Mouse (Mus musculus) ZHBTc4 (cell line): Measurements from ENCODE around the gene Vldlr.

Experiments used
- DNase-seq: peaks from one replicate; pipeline ENCODE4 v3.0.0-alpha.2; 2011; ENCODE audit warnings: low read depth, low spot score

The Vldlr gene

DNA sequence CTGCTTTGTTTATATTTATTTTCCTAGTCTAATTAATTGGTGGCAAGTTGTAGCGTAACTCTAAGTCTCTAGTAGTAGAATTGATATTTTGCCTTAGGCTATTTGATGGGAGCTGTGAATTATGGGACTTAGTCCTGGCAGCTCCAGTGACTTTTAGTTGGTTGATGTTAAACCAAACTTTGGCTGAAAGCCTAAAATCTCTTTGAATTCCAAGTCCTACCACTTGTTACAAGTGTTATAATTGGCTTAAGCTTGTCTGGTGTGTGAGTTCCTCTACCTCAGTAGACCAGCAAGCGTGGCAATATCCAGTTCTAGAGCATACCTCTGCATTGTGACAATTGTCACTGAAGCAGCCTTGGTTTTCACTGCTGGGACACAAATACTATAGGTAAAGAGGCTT lies 17.1 kb downstream of the Vldlr start:
- no peak for DNase-seq

DNA sequence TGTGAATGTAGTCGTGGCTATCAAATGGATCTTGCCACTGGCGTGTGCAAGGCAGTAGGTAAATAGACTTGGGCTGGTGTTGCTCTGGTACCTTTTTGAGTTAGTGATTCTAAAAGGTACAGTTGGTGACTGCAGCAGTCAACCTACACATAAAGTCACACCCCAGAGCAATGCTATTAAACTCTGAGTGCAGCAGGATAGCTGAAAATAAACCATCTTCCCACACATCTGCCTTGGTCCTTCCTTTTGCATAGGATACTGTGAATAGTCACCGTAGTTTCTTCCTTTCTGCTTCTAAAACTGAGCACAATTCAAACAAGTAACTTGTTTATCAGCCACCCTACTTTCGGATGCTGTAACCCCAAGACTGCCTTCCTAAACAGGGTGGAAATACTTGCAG lies 23.6 kb downstream of the Vldlr start:
- no peak for DNase-seq

DNA sequence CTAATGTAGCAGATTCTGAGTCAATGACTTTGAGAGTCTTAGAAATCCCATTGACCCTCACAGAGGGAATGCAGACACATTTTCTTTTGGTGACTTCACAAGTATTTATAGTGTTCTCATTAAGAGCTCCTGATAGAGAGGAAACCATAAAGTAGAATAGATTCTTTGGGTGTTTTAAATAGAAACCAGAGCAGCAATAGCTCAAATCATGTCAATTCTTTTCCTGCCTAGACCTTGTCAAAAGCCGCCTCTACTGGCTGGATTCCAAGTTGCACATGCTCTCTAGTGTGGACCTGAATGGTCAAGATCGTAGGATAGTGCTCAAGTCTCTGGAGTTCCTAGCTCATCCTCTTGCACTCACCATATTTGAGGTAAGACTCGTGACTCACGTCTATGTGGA lies 27.2 kb downstream of the Vldlr start:
- DNase-seq, result no peak

DNA sequence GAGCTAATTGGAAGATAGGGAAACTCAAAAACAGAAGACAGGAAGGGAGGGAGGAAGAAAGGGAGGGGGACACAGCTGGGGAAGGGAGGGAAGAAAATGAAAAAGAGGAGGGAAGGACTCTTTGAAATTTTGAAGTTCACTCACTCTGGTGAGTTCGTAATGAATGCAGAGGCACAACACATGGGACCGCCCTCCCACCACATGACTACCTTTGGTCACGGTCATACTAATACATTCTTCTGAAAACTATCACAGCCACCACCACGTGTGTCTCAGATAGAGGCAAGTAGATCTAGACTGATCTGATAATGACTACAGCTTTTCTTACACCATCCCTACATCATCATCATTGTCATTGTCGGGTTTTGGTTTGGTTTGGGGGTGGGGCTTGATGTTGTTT lies 38.5 kb downstream of the Vldlr start:
- DNase-seq, result no peak

DNA sequence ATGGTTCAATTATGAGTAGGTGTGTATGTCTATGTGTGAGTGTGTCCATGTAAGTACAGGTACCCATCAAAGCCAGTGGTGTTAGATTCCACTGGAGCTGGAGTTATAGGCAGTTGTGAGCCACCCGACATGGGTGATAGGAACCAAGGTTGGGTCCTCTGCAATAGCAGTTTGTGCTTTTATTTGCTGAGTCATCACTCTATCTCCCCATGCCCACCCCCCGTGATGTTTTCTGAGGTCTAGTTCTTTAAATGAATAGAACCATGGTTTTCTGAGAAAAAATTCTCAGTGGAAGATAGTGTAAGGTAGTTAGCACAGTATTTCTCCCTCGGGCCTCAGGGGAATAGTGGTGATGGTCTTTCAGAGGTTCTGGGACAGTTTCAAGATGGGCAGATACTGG lies 39.4 kb downstream of the Vldlr start:
- DNase-seq, result no peak

DNA sequence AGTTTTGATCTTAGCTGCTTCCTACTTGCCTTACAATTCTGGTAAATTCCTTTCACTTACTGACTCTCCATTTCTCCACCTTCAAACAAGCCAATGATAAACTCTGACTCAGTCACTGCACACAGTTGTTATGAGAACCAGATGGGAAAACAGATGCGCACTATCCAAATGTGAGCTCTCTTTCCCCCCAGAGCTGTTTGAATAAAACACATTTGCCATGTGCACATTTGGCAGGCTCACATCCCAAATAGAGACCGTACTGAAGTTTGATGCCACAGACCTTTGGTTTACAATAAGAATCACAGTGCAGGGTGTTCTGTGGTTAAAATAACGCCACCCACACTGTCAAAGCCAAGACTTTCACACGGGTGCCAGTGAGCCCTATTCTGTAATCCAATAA lies 43.8 kb downstream of the Vldlr start:
- DNase-seq, result no peak

DNA sequence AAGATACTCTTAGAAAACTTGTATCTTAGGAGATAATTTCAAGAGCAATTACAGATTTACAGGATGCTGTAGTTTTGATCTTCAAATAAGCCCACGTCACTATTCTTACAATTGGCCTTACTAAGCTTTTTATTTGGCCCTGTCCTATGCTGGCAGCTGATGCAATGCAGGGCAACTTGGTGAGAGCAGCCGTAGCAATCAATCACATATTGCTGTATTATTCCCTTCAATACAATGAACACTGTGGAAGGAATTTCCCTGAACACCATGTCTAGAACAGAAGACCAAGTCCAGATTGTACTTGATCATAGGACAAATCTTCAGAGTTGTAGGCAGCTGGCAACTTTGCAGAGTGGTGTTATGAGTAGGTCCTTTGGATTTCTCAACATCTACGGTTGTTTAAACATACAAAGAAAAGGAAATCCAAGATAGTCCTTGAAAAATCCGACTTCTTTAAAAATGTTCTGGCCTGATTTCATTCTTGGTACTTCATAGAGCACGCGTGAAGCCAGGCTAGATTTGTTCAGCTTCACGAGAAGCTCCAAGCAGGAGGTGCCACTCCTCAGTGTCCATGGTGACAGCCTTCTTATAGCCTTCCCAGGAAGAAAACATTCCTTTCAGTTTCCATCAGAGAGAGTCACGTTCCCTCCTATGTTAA lies 44.5 kb downstream of the Vldlr start:
- DNase-seq, result no peak

DNA sequence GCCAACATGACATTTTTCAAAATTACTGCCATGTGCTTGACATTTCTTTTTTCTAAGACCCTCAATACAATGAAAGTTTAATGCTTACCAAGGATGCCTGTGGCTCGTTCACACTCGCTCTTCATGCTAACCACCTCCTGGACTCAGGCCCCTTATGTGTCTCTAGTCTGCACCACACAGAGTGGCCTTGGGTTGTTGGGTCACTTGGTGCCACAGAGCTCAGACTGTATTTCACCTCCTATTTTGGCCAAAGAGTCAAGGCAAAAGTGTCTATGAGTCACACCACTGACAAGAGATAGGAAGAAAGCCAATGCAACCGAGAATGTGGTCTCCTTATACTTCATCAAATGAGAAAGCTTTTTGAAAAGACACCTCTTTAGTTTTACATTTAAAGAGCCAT lies 45.9 kb downstream of the Vldlr start:
- no peak for DNase-seq

DNA sequence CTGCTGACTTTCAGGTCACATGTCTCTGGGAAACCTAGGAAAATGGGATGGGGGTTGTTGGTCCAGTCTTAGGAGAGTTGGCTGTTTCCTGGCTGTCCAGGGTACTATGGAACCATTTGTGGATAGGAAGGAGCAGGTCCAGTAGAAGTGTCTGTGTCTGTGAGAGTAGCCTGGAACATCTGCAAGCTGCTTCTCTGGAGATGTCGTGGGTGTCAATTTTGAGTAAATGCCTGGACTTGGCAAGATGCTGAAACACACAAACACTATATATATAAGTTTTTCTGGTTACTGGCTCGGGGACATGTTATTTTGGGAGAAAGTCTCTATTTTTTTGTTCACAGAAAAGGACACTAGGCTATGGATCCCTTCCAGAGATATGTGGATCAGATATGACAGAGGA lies 57.1 kb downstream of the Vldlr start:
- DNase-seq, result no peak

DNA sequence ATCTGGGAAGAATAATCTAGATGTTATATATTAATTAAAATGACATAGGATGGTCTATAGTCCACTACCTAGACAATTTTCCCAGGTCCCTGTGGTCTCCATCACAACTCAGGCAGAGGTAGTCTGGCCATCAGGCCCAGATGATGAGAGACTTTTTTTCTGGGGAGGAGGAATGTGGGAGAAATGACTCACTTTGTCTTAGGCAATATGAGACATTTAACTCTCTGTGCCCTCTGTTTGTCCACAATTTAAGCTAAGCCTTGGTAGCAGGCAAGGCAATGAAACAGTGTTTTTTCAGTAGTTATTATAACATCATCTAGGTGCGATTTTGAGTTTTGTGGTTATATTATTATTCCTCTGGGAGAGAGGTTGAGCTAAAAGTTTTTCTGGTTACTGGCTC lies 58.1 kb downstream of the Vldlr start:
- DNase-seq, result no peak

DNA sequence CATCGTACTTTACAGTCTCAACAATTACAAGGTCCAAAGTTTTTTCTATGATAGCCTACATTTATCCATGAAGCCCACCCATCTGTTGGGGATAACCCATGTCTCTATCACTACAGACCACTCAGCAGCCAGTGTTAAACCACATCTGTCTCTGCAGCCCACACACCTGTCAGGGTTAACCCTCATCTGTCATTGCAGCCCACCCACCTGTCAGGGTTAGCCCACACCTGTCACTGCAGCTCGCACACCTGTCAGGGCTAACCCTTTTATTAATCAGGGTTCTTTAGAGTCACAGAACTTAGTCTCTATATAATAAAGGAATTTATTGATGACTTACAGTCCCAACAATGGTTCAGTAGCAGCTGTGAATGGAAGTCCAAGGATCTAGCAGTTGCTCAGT lies 62.9 kb downstream of the Vldlr start:
- DNase-seq, result no peak
